Mouse (Mus musculus): ENCODE measurements around the gene Serinc2. TPM values are rescaled to one million over a fixed set of nuclear protein-coding genes. Genes with fewer than 3 reads are reported as not detected.

The Serinc2 gene
- total RNA-seq, 4 experiments from 2014 or later, result 5.0 to 7.8 (median 6.5) TPM

- no peak for DNase-seq (ENCODE audit: low spot score in 2 of 2)
Measured at GRCm38 (mm10) chr4:130298877-130299628, 20.0 kb upstream of the Serinc2 start.

- DNase-seq (ENCODE audit: low spot score in 2 of 2), result no peak
Measured at GRCm38 (mm10) chr4:130297123-130297529, 18.1 kb upstream of the Serinc2 start.

GRCm38 (mm10) chr4:130296243-130296965 is 17.4 kb upstream of the Serinc2 start:
- no peak for DNase-seq (ENCODE audit: low spot score in 2 of 2)

- no peak for DNase-seq (ENCODE audit: low spot score in 2 of 2)
Measured at GRCm38 (mm10) chr4:130295047-130295745, 16.2 kb upstream of the Serinc2 start.

- no peak for DNase-seq (ENCODE audit: low spot score in 2 of 2)
Measured at GRCm38 (mm10) chr4:130294513-130294912, 15.5 kb upstream of the Serinc2 start.

- peak in 1 of 2 experiments; percentile 74 for DNase-seq (ENCODE audit: low spot score in 2 of 2)
Measured at GRCm38 (mm10) chr4:130292271-130292670, 13.3 kb upstream of the Serinc2 start.

- DNase-seq (ENCODE audit: low spot score in 2 of 2), result no peak
Measured at GRCm38 (mm10) chr4:130289824-130290223, 10.8 kb upstream of the Serinc2 start.

GRCm38 (mm10) chr4:130286531-130286930 is 7.5 kb upstream of the Serinc2 start:
- no peak for DNase-seq (ENCODE audit: low spot score in 2 of 2)

- DNase-seq (ENCODE audit: low spot score in 2 of 2), result no peak
Measured at GRCm38 (mm10) chr4:130283826-130284225, 4.8 kb upstream of the Serinc2 start.

GRCm38 (mm10) chr4:130282856-130283255 is 3.9 kb upstream of the Serinc2 start:
- DNase-seq (ENCODE audit: low spot score in 2 of 2), result no peak

- DNase-seq (ENCODE audit: low spot score in 2 of 2), result no peak
Measured at GRCm38 (mm10) chr4:130276573-130277176, 2.3 kb downstream of the Serinc2 start.

- no peak for DNase-seq (ENCODE audit: low spot score in 2 of 2)
Measured at GRCm38 (mm10) chr4:130275823-130276105, 3.2 kb downstream of the Serinc2 start.

- no peak for DNase-seq (ENCODE audit: low spot score in 2 of 2)
Measured at GRCm38 (mm10) chr4:130275016-130275822, 3.8 kb downstream of the Serinc2 start.

- no peak for DNase-seq (ENCODE audit: low spot score in 2 of 2)
Measured at GRCm38 (mm10) chr4:130274346-130275015, 4.5 kb downstream of the Serinc2 start.

- peak; percentile 34 to 64 for DNase-seq (ENCODE audit: low spot score in 2 of 2)
Measured at GRCm38 (mm10) chr4:130273698-130274345, 5.2 kb downstream of the Serinc2 start.

- DNase-seq (ENCODE audit: low spot score in 2 of 2), result peak in 1 of 2 experiments; percentile 49
Measured at GRCm38 (mm10) chr4:130270611-130271347, 8.2 kb downstream of the Serinc2 start.

GRCm38 (mm10) chr4:130270089-130270488 is 8.9 kb downstream of the Serinc2 start:
- peak; percentile 57 to 87 for DNase-seq (ENCODE audit: low spot score in 2 of 2)

GRCm38 (mm10) chr4:130268736-130269135 is 10.3 kb downstream of the Serinc2 start:
- DNase-seq (ENCODE audit: low spot score in 2 of 2), result no peak

- no peak for DNase-seq (ENCODE audit: low spot score in 2 of 2)
Measured at GRCm38 (mm10) chr4:130267069-130267468, 11.9 kb downstream of the Serinc2 start.
